Mouse (Mus musculus) spleen, adult 10 weeks (tissue): ENCODE results near the gene Olfr574. TPM values are rescaled to one million over a fixed set of nuclear protein-coding genes. Genes with fewer than 3 reads are reported as not detected.

Source experiments
- polyA plus RNA-seq: library from polyadenylated mRNA; stranded (reverse); fragments of 350-450 nt; fragmentation: Illumina TruSeq; extraction: RNeasy Lipid Tissue Mini Kit (QIAGEN cat#74804); gene quantifications from one replicate; pipeline ENCODE4 v1.2.3, GENCODE M21; 2015; ENCODE audit warnings: low replicate concordance; ENCODE audit not compliant: insufficient read depth

The Olfr574 gene
- polyA plus RNA-seq = not detected

DNA sequence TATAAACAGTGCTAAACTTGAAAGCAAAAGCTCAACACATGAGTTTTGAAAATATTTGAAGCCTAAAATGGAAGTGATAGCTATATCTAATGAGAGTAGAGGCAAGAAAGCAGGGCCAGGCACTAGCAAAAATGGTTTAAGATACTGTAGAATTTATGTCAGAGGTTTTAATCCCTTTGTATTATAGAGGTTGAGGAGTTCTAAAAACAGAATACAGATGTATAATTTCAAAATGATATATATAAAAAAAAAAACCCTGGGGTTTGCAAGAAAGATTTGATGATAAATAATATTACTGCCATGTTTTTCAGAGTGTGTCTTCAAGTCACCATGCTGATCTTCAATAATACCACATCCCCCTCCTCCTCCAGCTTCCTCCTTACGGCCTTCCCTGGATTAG is at the start of gene Olfr574:
Olfr574 (plus strand) TSS at position 301 of the 400 bp plus-strand sequence.

DNA sequence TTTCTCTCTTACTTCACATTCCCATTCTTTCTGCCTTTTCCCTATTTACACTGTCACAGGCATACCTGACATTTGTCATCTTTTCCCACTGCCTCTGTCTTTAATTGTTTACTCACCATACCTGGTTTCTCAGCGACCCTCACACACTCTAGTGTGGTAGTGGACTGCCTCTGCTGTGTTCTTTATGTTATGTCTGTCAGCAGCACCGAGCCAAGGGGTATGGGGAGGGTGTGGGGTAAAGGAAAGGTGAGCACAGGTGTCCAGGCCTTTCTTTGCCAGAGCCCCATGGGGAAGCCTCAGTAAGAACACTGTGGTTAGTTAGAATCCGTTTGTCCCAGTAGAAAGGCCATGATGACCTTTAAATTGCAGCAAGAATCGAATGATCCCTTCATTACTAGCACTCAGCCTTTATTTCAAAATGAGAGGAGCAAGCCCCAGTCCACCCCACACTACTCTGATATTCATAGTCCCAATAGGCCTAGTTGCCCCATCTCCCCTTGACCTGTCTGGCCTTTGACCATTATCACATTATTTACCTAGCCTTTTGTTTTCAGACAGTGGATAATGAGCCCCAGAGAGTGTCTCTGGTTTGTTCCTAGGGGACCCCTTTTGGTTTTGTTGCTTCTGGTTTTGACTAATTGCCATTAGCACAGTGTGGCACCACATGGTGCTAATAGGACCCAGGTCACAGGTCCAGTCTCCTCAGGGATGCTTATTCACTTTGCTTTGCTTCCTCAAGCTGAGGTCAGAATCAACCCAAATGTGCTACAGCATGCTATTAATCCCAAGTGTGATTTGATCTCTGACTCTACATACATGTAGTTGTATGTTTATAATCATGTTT is 31.0 kb upstream of the Olfr574 start, which contains the start of gene Olfr571:
Olfr571 (minus strand) TSS at position 505 of the 844 bp plus-strand sequence.

DNA sequence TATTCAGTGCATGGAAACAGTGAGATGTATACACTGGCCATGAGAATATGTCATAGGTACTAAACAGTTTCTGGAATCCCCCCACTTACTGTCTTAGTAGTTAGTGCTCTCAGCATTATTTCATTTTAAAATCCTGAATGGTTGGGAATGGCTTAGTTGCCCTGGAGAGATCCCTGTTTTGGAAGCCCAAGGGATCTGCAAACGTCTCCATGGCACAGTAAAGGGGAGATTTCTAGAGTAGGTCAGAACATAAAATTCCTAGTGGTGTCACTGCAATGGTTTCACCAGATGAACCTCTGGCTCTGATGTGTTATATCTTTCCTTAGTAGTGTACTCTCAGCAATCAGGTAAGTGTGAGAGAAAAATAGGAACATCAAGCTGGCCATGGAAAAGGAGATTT is 24.2 kb upstream of the Olfr574 start, which contains the start of gene Olfr572:
Olfr572 (plus strand) TSS at position 301 of the 400 bp plus-strand sequence.

DNA sequence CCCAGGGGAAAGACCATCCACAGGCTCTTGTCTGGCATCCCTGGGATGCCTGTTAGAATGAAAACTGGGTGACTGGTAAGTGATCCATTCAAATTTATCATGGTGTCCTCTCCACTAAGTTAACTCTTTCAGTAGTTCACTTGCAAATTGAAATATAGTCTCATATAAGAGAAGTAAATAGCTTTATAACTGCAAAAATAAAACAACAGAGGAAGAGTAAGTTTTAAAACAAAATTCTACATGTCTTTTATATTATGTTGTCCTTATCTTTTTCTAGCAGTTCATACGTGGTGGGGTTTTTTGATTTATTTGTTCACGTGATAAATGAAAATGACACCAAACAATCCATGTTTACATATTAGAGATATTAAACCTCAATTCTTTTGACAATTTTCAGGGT is 5.8 kb upstream of the Olfr574 start, which contains the start of gene Olfr573-ps1:
Olfr573-ps1 (minus strand) TSS at position 101 of the 400 bp plus-strand sequence.

DNA sequence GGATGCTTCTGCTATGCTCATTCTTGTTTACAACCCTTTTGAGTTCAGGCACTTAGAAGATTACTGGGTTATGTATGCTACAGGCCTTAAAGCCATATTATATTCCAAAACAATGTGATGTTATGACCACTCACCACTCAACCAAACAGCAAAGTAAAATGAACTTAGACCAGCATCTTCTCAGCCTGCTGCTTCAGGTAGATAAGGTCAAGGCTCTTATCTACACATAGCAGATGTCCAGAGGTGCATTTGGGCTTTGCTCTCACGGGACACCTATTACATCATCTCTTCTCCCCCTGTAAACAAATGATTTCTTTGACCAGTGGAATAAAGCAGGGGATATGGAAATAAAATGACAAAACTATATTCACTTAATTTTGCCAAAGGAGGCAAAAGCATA is 10.3 kb downstream of the Olfr574 start, which contains the start of gene Olfr575:
Olfr575 (minus strand) TSS at position 183 of the 400 bp plus-strand sequence.

DNA sequence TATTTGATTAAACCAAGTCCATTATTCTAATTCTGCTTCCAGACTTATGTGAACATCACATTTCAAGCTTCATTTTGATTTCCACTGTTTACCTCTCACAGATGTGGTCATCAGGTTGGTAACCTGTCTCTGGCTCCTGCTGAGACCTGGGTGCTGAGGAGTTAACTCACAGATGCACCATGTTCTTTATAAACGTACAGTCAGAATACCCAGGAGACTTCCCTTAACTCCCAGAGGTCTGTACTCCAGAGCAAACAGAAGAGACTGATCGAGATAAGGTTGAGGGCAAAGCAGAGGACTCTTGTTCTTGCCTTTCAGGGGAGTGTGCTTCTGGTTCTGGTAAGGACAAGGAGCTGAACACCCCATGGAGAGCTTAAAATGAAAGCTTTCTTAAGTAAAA is 14.1 kb downstream of the Olfr574 start, which contains the start of gene Olfr576:
Olfr576 (plus strand) TSS at position 301 of the 400 bp plus-strand sequence.

DNA sequence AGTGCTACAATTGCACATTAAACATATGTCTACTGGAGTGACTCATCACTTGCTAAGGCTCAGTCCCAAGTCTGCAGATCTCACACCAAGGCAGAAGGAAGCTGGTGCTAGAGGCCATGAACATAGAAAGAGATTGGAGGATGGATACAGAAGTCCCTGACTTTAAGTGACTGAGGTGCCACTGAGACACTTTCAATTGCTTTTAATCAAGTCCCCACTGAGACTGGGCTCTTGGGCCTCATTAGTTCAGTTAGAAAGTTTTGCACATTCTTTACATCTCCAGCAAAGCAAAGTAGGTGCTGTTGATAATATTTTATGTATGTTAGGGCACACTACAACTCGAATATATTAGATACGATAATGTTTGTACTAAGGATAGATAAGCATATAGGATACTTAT is 27.6 kb downstream of the Olfr574 start, which contains the start of gene Olfr577:
Olfr577 (minus strand) TSS at position 101 of the 400 bp plus-strand sequence.

DNA sequence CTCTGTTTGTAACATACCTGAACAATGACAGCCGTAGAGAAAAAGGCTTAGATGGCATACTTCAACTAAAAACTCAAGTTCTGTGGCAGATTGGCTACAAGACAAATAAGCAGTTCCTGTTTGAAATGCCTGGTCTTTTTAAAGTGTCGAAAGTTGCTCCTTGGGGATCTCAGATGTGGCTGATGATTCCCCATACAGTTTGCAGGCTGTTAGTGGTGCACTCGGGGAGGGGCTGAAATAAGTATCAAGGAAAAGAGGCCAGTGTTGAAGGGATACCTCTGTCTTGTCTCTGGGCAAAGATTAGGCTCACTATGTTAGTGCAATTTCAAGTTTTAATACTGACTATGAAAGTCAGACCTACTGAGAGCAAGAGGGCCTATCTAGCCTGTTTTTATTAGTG is 41.0 kb downstream of the Olfr574 start, which contains the start of gene Olfr578:
Olfr578 (minus strand) TSS at position 101 of the 400 bp plus-strand sequence.

Other genes with a start within 250 kb of the Olfr574 start
- gene Olfr558, start 246.3 kb upstream of the Olfr574 start, polyA plus RNA-seq = 0.52 TPM
- not detected for gene Olfr33, start 229.4 kb upstream of the Olfr574 start, polyA plus RNA-seq
- gene Olfr559, start 221.0 kb upstream of the Olfr574 start, polyA plus RNA-seq = not detected
- gene Olfr560, start 189.1 kb upstream of the Olfr574 start, polyA plus RNA-seq = not detected
- 0.35 TPM for gene Olfr78, start 189.0 kb upstream of the Olfr574 start, polyA plus RNA-seq
- not detected for gene Olfr561, start 177.2 kb upstream of the Olfr574 start, polyA plus RNA-seq
- gene Olfr564, start 145.0 kb upstream of the Olfr574 start, polyA plus RNA-seq = not detected
- not detected for gene Olfr566, start 89.7 kb upstream of the Olfr574 start, polyA plus RNA-seq
- gene Olfr568, start 71.3 kb upstream of the Olfr574 start, polyA plus RNA-seq = not detected
- gene Olfr569, start 57.6 kb upstream of the Olfr574 start, polyA plus RNA-seq = not detected
- not detected for gene Olfr570, start 53.9 kb upstream of the Olfr574 start, polyA plus RNA-seq
- gene Olfr571, start 30.9 kb upstream of the Olfr574 start, polyA plus RNA-seq = not detected
- gene Olfr572, start 24.1 kb upstream of the Olfr574 start, polyA plus RNA-seq = not detected
- not detected for gene Olfr573-ps1, start 5.9 kb upstream of the Olfr574 start, polyA plus RNA-seq
- gene Olfr575, start 10.3 kb downstream of the Olfr574 start, polyA plus RNA-seq = not detected
- not detected for gene Olfr576, start 14.2 kb downstream of the Olfr574 start, polyA plus RNA-seq
- gene Olfr577, start 27.5 kb downstream of the Olfr574 start, polyA plus RNA-seq = not detected
- not detected for gene Olfr578, start 40.9 kb downstream of the Olfr574 start, polyA plus RNA-seq
- not detected for gene Olfr582, start 89.6 kb downstream of the Olfr574 start, polyA plus RNA-seq
- gene Olfr583, start 102.8 kb downstream of the Olfr574 start, polyA plus RNA-seq = not detected
- gene Olfr584, start 133.4 kb downstream of the Olfr574 start, polyA plus RNA-seq = not detected
- gene Olfr585, start 149.3 kb downstream of the Olfr574 start, polyA plus RNA-seq = not detected
- gene Olfr586, start 177.2 kb downstream of the Olfr574 start, polyA plus RNA-seq = not detected
- gene Olfr588-ps1, start 192.4 kb downstream of the Olfr574 start, polyA plus RNA-seq = not detected
- gene Olfr589, start 207.9 kb downstream of the Olfr574 start, polyA plus RNA-seq = not detected
- not detected for gene Olfr591, start 229.9 kb downstream of the Olfr574 start, polyA plus RNA-seq
- gene Olfr592, start 236.3 kb downstream of the Olfr574 start, polyA plus RNA-seq = not detected